Mouse (Mus musculus) stomach, postnatal 0 days (tissue): ENCODE measurements around the gene Polr2m.

Experiments
- CTCF ChIP-seq: IDR thresholded peaks from 2 replicates; pipeline ENCODE4 v1.5.1; 2016; ENCODE audit warnings: antibody characterized with exemption, low read depth, mild to moderate bottlenecking, moderate library complexity
- EP300 ChIP-seq: optimal IDR thresholded peaks from 2 replicates; pipeline ENCODE3; 2016; ENCODE audit warnings: antibody characterized with exemption

DNA sequence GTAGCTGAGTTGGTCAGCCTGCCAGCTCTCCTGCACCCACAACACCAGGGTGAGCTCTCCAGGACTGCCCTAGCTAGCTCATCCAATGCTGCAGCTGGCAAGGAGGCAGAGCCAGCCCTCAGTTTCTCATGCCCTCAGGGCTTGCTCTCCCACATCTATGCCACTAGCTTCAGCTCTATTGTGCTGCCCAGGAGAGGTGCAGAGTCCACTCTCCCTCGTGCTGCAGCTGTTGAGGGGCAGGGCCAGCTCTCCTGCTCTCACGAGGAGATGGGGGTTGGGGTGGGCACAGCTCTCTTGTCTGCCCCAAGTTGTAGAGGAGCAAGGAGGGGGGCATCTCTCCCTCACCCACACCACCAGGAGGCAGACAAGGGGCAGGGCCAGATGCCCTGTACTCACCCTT lies 10.9 kb upstream of the Polr2m start:
- TF ChIP-seq CTCF (no peak), EP300 (no peak)
